Mouse (Mus musculus) T-cell, adult 2 months (primary cell): ENCODE data around the gene Gnat1.

ENCODE experiments used
- DNase-seq: peaks from one replicate; pipeline ENCODE4 v3.0.0; 2022; ENCODE audit warnings: low spot score

The Gnat1 gene

DNA sequence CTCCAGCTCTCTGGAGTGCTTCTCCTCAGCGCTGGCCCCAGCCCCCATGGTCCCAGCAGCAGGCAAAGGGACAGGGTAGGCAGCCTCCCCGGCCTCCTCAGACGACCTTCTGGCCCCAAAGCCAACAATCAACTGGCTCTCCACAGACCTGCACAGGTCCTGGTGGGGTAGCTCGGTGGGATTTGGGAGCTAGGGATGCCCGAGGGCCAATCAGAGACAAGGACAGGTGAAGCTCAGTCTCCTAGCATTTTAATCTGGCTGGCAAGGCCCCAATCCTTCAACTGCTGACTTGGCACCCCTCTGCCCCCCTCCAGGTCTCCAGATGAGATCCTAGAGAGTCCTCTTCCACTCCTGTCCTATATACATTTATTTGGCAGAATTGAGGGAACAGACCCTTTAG, at the start of gene Gnat1:
TSS of gene Gnat1 (minus strand) at position 212 of the 400 bp plus-strand sequence.
- DNase-seq, result no peak

DNA sequence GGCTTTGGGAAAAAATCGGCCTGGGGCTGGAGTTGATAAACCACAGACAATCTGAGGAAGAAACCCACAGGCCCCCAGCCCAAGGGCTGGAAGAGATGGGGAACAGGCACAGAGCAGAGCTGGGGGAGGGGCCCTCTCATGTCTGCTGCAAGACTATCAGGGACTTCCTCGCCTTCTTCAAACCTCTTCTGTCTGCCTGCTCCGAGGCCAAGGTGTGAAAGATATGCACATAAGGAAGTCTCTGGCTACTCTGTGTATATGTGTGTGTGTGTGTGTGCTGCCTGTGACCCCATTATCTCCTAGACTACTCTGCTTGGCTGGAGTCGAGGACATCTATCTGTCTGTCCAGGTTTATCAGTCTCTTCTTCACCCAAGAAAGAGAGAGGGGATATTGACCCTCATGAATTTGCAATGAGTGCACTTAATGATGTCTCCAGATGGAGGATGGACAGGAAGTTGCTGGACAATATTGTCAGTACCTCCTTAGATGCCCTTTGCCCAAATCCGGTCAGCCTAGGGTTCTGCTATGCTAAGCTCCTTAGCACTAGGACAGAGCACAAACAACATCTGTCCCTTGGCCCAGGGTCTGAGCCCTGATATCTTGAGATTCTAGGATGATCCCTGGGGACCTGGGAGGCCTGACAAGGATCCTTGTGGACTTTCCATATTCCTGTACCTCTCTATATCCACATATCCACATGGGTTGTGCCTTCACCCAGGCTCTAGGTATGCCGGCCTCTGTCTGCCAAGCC, 49.6 kb upstream of the Gnat1 start:
- DNase-seq, result no peak

DNA sequence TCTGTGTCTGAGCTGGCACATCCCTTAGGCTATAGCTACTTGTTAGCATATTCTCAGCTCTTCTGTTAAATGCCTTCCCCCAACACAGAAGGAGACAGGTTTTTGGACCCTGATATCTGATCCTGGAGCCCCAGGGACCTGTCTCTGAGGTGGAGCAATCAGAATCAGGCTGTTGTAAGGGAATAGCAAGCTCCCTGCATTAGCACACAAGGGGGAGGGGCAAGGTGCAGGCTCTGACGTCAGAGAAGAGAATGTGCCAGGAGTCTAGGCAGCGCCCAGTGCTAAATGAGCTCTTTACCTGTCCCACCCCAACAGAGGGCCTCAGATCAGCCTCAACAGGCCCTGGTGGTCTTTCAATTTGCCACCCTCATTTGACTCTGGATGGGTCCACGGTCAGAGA, 47.5 kb upstream of the Gnat1 start:
- DNase-seq, result no peak

DNA sequence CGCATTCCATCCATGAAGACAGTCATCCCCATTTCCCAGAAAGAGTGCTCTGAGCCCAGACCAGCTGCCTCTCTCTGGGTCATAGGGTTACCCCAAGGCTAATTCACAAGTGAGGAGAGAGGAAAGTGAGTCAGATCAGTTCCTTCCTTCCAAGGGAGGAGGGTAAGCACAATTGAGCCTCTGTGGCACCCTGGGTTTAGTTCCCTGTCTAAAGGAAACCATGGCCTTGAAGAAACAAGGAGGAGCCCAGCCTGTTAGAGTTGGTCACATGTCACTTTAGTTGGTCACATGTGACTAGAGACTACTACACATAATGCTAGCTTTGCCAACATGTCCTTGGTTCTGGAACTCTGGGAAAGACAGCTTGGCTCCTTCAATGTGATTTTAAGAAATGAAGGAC, 45.3 kb upstream of the Gnat1 start:
- DNase-seq, result no peak

DNA sequence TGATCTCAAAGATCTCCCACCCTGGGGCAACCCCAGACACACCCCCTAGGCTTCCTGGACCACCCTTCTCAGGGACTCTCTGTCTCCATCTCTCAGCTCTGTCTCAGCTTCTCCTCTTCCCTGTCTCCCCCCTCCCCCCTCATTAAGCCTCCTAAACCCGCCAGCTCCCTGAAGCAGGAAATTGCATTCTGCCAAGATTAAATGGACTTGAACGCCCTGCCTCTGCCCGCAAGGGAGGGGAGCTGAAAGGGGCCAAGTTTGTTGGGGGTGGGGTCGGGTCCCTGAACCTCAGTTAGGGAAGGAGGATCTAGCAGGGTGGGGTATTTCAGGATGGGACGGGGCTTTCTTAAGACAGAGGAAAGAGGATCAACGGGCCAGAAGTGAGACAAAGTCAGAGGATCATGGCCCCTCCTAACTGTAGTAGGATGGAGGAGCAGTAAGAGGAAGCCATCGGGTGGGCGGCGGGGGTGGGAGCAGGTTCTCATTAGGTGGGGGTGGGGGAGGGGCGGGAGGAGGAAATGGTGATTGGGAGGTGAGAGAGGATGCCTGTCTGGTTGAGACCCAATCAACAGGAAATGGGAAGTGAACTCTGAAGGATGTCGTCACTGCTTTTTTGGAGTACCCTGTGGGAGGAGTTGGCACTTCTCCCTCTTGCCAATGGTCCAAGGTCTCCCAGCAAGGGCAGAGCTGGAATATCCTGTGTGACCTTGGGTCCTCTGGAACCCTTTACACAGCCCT, 44.5 kb upstream of the Gnat1 start:
- peak; percentile 29 for DNase-seq

DNA sequence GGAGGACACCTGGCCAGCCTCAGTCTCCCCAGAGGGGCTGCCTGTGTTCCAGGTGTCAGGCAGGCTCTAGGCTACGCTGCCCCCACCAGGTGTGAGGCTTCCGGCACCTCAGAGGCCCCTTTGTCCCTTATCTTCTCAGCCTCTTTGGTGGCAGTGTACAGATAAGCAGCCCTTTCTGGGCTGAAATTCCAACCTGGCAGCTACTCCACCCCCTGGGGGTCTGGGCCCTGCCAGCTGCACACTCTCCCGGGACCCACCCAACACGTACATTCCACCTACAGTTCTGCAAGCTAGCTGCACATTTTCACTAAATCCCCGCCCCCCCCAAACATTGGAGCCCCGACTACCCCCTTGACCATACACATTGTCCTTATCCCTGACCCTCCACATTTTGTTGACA, 43.8 kb upstream of the Gnat1 start:
- DNase-seq, result no peak

DNA sequence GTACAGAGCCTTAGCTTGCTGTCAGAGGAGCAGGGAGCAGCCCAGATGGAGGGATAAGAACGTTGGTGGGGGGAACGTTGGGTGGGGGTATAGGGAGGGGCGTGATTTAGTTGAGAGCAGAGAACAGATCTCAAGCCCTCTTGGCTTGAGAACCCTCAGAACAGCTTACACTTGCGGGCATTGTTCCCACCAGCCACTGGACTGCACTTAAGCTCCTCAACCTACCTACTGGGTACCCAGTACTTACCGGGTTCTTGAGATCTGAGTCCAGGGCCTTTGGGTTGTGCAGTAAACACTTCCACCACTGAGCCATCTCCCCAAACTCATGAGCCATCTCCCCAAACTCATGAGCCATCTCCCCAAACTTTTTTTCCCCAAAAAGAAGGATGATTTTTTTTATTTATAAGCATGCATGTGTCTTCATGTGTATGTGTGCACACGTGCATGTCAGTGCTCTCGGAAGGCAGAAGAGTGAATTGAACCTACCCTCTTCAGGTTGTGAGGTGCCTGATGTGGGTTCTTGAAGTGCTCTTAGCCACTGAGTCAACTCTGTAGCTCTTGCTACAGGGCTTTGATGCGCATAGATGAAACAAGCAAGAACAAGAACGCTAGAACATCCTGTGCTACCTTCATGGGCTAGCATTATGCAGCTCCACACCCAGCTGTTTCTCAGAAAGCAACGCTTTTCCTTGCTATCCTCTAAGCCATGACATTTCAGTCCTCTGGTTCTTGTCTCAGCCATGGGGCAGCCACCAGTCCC, 39.4 kb upstream of the Gnat1 start:
- DNase-seq, result peak; percentile 25

DNA sequence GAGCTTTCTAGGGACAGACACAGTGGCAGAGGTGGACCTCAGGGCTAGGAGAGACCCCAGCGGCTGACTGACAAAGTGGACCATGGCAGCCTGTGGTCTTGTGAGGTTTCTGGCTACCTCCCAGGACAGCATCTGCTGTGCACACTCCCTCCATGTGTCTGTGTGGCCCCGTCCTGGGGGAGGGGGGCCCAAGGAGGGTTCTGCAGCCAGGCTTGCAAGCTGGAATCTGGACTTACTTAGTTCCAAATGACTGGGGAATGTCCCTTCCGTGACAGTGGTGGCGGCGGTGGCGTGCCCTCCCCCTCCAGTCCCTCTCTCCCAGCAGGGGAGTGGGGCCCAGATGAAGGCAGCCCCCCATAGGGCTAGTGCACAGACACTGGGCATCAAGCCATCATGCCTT, 37.4 kb upstream of the Gnat1 start:
- no peak for DNase-seq

DNA sequence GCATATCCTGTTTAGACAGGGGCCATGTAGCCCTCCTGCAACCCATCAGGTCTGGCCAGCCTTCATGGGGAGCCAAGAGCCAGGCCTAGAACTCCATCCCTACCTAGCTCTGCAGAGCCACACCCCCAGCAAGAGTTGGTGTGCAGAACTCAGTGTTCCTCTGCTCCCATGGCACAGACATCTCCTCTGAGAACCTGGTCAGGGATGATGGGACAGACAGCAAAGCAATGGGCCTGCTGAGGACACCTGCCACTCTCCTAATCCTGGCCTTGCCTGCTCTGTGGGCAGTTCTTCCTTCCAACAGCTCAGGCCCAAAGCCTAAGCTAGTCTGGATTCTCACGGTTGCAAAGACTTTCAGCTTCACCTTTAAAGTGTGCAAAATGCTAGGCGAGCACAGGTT, 36.1 kb upstream of the Gnat1 start:
- no peak for DNase-seq

DNA sequence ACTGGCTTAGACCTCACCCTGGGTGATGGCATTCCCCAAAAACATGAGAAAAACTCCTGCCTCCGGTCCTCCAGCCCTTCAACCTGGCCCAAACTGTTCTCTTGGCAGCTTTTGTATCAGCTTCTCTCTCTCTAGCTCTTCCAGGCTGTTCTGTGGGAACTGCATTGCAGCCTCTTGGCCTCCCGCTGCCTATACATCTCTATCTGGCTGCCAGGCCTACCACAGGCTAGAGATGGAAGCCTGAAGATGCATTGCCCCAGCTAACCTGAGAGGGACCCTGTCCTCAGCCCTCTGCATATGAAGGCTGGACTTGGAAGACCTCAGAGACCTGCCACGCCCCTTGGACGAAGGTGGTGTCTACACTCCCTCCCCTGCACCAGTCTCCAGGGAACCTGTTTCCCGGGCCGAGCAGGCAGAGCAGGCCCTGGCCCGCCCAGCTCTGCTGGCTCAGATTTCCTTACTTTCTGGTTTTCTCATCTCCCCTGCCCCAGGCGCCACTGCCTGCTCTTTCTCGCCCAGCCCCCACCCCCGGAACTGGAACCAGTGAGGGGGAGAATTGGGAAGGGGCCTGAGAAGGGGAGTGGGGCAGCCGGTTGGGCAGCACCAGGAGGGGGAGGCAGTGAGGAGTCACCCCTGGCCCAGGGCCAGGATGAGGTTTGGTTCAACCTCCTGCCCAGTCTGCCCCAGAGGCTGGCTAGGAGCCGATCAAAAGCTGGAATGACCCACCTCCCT, 34.9 kb upstream of the Gnat1 start:
- DNase-seq, result no peak

DNA sequence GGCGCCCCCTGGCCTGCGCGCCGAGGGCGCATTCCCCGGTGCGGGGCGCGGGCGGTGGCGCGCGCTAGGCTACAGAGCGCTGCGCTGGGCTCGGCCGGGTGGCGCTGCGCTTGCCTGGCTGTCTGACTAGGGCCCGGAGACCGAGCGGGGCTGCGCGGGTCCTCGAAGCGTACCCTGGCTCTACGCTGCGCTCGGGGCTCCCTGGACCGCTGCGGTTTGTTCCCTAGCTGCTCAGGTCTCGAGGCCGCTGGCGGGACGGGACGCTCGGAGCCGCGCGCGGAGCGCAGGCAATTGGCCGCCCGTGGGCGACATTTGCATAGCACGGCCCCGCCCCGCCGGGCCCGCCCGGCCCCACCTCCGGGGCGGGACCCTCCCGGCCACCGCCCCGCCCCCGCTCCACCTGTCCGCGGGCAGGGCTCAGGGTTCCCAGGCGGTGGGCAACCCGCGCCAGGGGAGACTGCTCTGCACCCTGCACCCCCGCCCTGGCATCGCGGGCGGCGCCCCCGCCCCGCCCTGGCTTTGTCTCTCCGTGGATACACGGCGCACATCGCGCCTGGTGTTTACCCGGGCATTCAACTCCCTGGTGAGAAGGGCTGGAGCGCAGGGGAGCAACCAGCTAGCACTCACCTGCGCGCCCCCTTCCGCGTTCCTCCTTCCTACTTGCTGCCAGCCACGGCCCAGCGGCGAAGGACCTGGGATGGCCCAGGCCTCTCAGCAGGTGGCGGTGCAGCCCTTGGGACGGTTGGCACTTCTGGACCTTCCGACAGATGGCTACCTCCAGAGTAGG, 30.4 kb upstream of the Gnat1 start, which contains the start of gene Sema3f:
TSS of gene Sema3f (minus strand) at position 779 of the 787 bp plus-strand sequence.
- DNase-seq, result peak; percentile 57

DNA sequence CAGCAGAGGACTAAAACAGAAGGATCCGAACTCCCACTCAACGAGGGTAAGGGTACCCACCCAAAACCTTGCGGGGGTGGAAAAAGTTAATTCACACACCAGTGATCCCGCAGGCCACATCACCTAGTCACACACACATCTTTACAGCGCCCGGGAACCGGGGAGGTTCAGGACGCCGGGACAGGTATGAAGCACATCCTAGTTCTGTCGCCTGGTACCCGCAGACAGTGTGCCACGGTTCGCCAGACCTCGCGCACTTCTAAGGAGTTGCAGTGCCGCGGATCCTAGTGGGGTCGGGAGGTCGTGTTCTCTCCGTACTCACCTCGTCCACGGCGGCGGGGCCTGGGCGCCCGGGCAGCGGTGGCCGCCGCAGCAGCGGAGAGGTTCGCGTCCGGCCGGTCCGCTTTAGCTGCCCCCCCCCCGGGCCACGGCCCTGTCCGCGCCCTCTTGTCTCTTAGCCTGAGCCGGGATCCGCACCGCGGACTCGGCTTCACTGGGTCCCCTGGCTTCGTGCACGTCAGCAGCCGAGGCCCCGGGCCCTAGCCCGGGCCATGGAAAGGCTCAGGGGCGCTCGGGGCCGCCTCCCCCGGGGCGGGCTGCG, 29.7 kb upstream of the Gnat1 start:
- DNase-seq, result no peak

DNA sequence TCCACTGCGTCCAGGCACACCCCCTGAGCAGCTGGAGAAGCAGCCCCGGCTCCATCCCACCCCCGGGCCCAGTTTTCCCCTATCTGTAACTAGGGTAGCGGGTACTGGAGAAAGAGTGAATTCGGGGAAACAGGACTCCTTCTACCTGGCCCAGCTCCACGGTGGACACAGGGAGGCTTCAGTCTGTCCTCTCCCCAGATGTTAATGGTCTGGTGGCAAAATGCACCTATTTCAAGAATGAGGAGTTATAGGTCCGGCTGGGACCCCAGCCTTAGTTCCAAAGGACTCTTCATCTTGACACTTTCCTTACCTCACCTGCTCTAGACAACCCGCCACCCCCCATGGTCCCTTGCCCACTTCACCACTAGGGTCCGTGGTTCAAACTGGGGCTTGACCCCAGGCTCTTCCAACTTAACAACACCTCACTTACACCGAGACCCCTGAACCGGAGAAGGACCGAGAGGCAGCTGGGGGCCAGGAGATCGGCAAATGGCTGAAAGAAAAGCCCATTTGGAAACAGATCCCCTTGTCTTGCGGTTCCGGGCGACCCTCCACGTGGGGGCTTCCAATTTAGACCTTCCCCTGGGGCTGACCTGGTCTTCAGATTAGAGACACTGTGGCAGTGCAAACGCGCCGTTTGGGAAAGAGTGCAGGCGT, 29.1 kb upstream of the Gnat1 start:
- no peak for DNase-seq

DNA sequence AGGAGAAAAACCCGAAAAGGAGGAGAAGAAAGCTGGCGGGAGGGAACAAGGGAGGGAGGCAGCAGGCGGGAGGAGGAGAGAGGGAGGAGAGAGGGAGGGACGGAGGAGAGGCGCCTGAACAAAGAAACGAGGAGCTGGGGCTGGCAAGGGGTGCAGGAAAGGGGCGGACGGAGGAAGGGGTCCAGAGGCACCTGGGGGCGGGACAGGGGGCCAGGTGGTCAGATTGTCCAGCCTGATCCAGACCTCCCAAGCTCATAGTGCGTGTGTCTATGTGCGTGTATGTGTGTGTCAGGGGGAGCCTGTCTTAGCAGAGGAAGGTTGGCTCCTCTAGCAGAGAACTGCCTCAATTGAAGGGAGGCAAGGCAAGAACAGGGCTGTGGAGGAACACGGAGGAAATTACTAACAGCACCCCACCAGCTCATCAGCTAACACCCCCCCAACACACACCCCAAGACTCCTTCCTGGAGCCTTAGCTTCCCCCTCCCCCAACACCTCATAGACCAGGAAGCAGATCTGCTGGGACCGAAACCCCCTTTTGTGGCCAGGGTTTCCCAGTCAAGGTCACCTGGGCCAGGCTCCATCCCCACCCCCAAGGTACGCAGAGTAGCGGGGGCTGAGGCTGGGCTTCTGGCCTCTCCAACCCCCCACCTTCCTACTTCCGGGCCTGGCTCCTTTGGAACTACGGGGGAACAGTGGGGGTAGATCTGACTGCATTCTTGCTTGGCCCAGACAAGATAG, 28.4 kb upstream of the Gnat1 start:
- no peak for DNase-seq

DNA sequence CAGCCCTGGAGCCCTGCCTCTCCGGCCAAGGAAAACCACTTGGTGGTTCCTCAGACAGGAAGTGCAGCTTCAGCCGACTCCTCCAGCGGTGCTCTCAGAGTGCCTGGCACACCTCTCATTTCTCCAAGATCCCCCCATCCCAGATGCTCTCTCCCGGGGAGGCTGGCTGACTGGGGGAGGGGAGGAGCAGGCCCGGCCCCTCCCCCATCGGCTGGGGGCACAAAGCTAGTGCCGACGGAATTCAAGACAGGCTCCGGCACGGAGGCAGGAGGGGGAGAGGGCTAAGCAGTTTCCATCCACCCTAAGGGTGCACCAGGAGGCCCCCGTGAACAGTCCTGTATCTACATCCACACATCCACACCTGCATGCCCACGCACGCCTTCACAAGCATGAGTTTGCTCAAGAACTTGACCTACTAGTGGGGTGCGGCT, 27.3 kb upstream of the Gnat1 start:
- DNase-seq, result no peak

DNA sequence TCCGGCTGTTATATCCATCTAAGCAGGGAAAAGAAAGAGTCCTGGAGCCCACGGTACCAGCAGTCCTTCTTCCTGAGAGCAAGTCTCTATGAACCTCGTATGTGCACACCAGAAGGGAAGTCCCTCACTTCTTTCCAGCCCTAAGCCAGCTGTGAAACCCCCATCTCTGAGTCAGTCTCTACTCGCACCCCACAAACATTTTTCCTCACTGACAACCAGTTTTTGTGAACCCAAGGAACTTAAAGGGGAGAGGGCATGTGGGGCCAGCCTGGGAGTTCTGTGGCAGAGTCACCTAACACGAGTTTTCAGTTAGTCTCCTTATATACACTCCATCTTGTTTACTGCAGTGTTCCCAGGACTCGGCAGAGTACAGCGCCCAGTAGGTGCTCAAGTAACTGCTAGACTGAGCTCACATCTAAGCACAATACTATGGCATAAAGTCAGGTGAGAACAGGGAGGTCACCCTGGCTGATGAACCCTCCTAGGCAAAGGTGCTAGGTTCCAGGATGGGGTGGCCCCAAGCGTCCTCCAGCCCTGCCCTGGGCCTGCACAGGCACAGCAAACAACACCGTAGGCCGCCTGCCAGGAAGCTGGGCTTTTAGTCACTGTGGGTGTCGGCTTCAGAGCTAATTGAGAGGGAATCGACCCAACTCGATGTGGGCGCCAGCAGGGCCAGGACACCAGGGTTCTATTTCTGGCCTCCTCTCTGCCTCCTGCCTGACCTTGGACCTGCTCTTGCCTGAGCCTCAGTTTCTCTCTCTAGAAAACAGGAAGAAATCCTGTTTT, 24.0 kb upstream of the Gnat1 start:
- DNase-seq, result no peak

DNA sequence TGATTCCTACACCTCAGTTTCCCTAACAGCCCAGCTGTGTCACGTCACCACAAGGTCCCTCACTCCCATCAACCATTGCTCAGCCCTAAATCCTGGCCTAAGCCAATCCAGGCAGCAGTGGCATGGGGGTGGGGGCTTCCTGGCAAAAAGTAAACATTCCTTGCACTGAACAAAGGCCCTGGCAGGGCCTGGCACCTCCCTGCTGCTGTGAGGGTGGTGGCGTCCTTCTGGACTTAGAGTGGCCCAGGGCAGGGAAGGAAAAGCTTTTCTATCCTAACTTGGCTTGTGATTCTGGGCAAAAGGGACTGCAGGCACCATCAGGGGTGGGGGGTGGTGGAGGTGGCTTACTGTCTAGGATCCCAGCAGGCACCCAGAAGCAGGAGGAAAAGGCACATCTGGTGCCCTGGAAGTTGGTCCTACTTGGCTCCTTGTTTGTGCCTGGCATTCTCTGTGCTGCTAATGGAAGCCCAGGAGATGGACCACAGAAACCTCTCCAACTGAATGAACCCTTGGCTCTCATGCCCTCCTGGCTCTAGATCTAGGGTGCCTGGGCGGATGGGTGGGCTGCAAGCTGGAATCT, 23.2 kb upstream of the Gnat1 start:
- no peak for DNase-seq

DNA sequence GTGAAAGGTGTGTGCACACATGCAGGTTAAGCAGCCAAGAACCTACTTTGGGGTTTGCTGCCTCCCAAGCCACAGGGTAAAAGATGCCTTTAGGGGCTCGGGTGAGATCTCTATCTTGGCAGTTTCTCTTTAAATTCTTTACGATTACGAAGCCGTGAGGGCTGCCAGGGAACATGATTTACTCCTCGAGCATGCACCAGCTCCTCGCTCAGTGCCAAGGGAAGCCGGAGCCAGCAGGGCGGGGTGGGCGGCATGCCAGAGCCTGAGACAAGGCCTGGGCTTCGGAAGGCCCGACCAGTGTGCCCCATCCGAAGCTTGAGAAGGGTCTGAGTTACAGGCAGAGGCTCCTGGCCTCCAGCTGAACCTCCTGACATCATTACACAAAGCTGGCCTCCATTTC, 22.1 kb upstream of the Gnat1 start:
- no peak for DNase-seq
